Mouse (Mus musculus) heart, postnatal 0 days (tissue): ENCODE measurements around the gene Prkag1. TPM values are rescaled to one million over a fixed set of nuclear protein-coding genes. Genes with fewer than 3 reads are reported as not detected.

Experiments used
- ATAC-seq: fragments of 200-750 bp; cut with Nextera tagmentation; 2 replicates; pipeline ENCODE4 v1.8.0; 2017; ENCODE audit warnings: low read depth, moderate number of reproducible peaks, moderate library complexity; ENCODE audit not compliant: insufficient read depth
- DNase-seq: peaks from one replicate; pipeline ENCODE4 v3.0.0-alpha.2; 2016; ENCODE audit warnings: low spot score
- H3K27ac ChIP-seq: fragments of 300-500 bp; sonication (generic); 2 replicates; pipeline ENCODE4 v1.5.1; 2014; ENCODE audit warnings: low read depth, mild to moderate bottlenecking
- H3K27me3 ChIP-seq: fragments of 300-500 bp; sonication (generic); 2 replicates; pipeline ENCODE4 v1.6.1; 2014; ENCODE audit warnings: low read length, mixed read lengths; ENCODE audit not compliant: control insufficient read depth, insufficient read depth
- H3K36me3 ChIP-seq: fragments of 300-500 bp; sonication (generic); replicated peaks from 2 replicates; pipeline ENCODE4 v1.6.1; 2014; ENCODE audit warnings: low read length, mixed read lengths; ENCODE audit not compliant: control insufficient read depth, insufficient read depth
- H3K4me1 ChIP-seq: fragments of 300-500 bp; sonication (generic); 2 replicates; pipeline ENCODE4 v1.6.1; 2014; ENCODE audit warnings: antibody characterized with exemption; ENCODE audit not compliant: control insufficient read depth, insufficient read depth
- H3K4me2 ChIP-seq: fragments of 300-500 bp; sonication (generic); 2 replicates; pipeline ENCODE4 v1.6.1; 2014; ENCODE audit warnings: low read depth, mild to moderate bottlenecking, low read length, moderate library complexity
- H3K4me3 ChIP-seq: fragments of 300-500 bp; sonication (generic); 2 replicates; pipeline ENCODE4 v1.5.1; 2014; ENCODE audit warnings: low read depth, low read length
- H3K9ac ChIP-seq: fragments of 300-500 bp; sonication (generic); replicated peaks from 2 replicates; pipeline ENCODE4 v1.6.1; 2014; ENCODE audit warnings: low read depth, low read length, mixed read lengths
- H3K9me3 ChIP-seq: fragments of 300-500 bp; sonication (generic); replicated peaks from 2 replicates; pipeline ENCODE4 v1.6.1; 2016; ENCODE audit warnings: low read length; ENCODE audit not compliant: control insufficient read depth
- CTCF ChIP-seq: IDR thresholded peaks from 2 replicates; pipeline ENCODE4 v1.5.1; 2016; ENCODE audit warnings: antibody characterized with exemption, control low read depth, low read depth
- EP300 ChIP-seq: IDR thresholded peaks from 2 replicates; pipeline ENCODE4 v1.6.1; 2016; ENCODE audit warnings: antibody characterized with exemption, low read depth
- WGBS: fragments of 180-500 bp; shearing (Covaris S2); extraction: QIAGEN DNeasy Blood & Tissue Kit; methylation state at CpG from one replicate; pipeline ENCODE4 v1.1.7; 2014; 5-methylcytosine and 5-hydroxymethylcytosine counted together
- polyA plus RNA-seq: library from polyadenylated mRNA; unstranded; fragments of >200 nt; fragmentation: Nextera tagmentation; extraction: Ambion mirVana; gene quantifications from 2 replicates; pipeline ENCODE4 v1.2.1, GENCODE M21; 2015
- total RNA-seq: library from RNA; depleted of rRNA; stranded (reverse); fragments of >200 nt; gene quantifications from 2 replicates; pipeline ENCODE4 v1.2.3, GENCODE M21; 2014; ENCODE audit warnings: low replicate concordance

Prkag1 gene
- total and polyA plus RNA-seq, 2 experiments from 2014 or later = 114 to 115 TPM

GRCm38 (mm10) chr15:98835291-98835690 lies 4.0 kb upstream of the Prkag1 start:
- Histone ChIP-seq H3K36me3 (peaks cover 71% of the 10 kb centered on the region), H3K9ac (no peak overlapping the region), H3K4me1 (no peaks in the 10 kb centered on the region; the same call in 1 of the 2 replicates), H3K4me3 (no peak overlapping the region), H3K27me3 (no peaks in the 10 kb centered on the region), H3K4me2 (no peak overlapping the region), H3K9me3 (no peaks in the 10 kb centered on the region), H3K27ac (peak overlapping the region; percentile 11; the same call in 1 of the 2 replicates)
- DNase-seq (no peak), ATAC-seq (no peak)
- WGBS = 62% methylated on average over 14 of the region's 14 CpGs
- no peak for TF ChIP-seq CTCF
- no peak for TF ChIP-seq EP300

- H3K27ac ChIP-seq = no peak overlapping the region
- peaks cover 5% of the 10 kb centered on the region; the same call in 1 of the 2 replicates for H3K4me1 ChIP-seq
- no peak overlapping the region for H3K4me2 ChIP-seq
- no peak overlapping the region for H3K4me3 ChIP-seq
- WGBS = 86% methylated on average over 13 of the region's 13 CpGs
- ATAC-seq = no peak
- no peaks in the 10 kb centered on the region for H3K27me3 ChIP-seq
- no peak for DNase-seq
- peaks cover 59% of the 10 kb centered on the region for H3K36me3 ChIP-seq
- TF ChIP-seq EP300 = no peak
- TF ChIP-seq CTCF = no peak
- no peaks in the 10 kb centered on the region for H3K9me3 ChIP-seq
- no peak overlapping the region for H3K9ac ChIP-seq
Measured at GRCm38 (mm10) chr15:98834059-98834458, 2.7 kb upstream of the Prkag1 start.

GRCm38 (mm10) chr15:98833281-98833680 lies 2.0 kb upstream of the Prkag1 start:
- no peaks in the 10 kb centered on the region for H3K9me3 ChIP-seq
- no peak for ATAC-seq
- H3K4me1 ChIP-seq = peaks cover 8% of the 10 kb centered on the region; the same call in 1 of the 2 replicates
- 88% methylated on average over 11 of the region's 11 CpGs for WGBS
- TF ChIP-seq CTCF = no peak
- no peak for TF ChIP-seq EP300
- H3K9ac ChIP-seq = no peak overlapping the region
- no peaks in the 10 kb centered on the region for H3K27me3 ChIP-seq
- H3K4me3 ChIP-seq = no peak overlapping the region
- H3K27ac ChIP-seq = 0 out of 2 replicates have a peak overlapping the region, but pooled peaks have one; percentile 74
- DNase-seq = no peak
- H3K36me3 ChIP-seq = peaks cover 51% of the 10 kb centered on the region
- H3K4me2 ChIP-seq = no peak overlapping the region

GRCm38 (mm10) chr15:98832161-98833058 lies 1.1 kb upstream of the Prkag1 start:
- Histone ChIP-seq H3K9ac (no peak overlapping the region), H3K27ac (peak overlapping the region; percentile 99), H3K36me3 (peaks cover 48% of the 10 kb centered on the region), H3K4me1 (peaks cover 12% of the 10 kb centered on the region; the same call in 1 of the 2 replicates), H3K4me2 (peak overlapping the region; percentile 64), H3K4me3 (no peak overlapping the region), H3K9me3 (no peaks in the 10 kb centered on the region), H3K27me3 (no peaks in the 10 kb centered on the region)
- TF ChIP-seq CTCF (no peak), EP300 (no peak)
- 43% methylated on average over 12 of the region's 12 CpGs for WGBS
- ATAC-seq = no peak
- no peak for DNase-seq

- TF ChIP-seq EP300 (peak; percentile 37; the same call in 1 of the 2 replicates), CTCF (no peak)
- Histone ChIP-seq H3K4me1 (peaks cover 12% of the 10 kb centered on the region; the same call in 1 of the 2 replicates), H3K9ac (peak overlapping the region; percentile 97; the same call in 1 of the 2 replicates), H3K27ac (peak overlapping the region; percentile 99), H3K9me3 (no peaks in the 10 kb centered on the region), H3K27me3 (no peaks in the 10 kb centered on the region), H3K36me3 (peaks cover 40% of the 10 kb centered on the region), H3K4me2 (peak overlapping the region; percentile 64), H3K4me3 (peak overlapping the region; percentile 92)
- ATAC-seq = no peak
- 16% methylated on average over 9 of the region's 9 CpGs for WGBS
- DNase-seq = no peak
Measured at GRCm38 (mm10) chr15:98831684-98832035, 339 bp upstream of the Prkag1 start.
